Mouse (Mus musculus) yolk sac, embryonic 10.5 days (tissue): ENCODE measurements around the gene Iqcf3.
A peak's percentile ranks its signal among the peaks of the same experiment; 100 is the strongest.
"Not testable (repeated sequence)": the region's sequence is repeated elsewhere in the genome, so short reads cannot be mapped to it uniquely, and the experiment has no call there.

ENCODE experiments used
- DNase-seq: peaks from one replicate; pipeline ENCODE4 v3.0.0-alpha.2; 2017; ENCODE audit warnings: low spot score

Gene Iqcf3

DNA sequence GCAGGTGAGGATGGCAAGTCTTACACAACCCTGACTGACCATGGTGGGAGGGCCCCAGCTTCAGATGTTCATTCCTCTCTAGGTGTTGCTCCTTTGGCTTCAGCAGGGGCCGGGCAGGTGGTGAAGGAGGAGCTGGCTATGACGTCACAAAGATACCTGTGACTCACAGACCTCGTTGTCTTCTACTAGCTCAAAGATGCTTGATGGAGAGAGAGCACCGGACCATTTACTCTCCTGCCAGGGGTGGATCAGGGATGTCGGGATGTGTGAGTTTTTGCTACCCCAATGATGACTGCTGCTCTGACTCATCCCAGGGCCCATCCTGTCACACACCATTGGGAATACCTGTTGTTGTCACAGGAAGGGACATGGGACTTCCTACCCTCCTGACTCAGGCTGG lies at the start of gene Iqcf3:
Gene Iqcf3 (minus strand): TSS at position 101 of the 400 bp plus-strand sequence.
- DNase-seq: no peak

DNA sequence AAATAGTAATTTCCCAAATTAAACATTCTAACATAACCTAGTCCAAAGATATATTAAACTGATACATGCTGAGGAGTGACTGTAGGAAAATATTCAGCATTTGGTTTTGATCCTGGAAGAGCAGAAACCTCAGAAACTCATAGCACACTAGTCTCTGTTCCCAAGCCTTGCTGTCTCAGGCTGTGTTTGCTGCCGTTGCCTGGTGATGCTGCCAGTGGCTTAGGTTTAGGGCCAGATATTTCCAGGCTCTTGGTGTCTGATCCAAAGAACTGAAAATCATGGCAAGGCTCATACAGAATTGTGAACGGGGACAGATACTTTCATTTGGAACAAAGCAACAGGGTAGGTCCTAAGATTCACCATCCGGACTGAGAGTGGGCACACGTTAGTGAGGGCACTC lies 49.3 kb upstream of the Iqcf3 start:
- no peak for DNase-seq

DNA sequence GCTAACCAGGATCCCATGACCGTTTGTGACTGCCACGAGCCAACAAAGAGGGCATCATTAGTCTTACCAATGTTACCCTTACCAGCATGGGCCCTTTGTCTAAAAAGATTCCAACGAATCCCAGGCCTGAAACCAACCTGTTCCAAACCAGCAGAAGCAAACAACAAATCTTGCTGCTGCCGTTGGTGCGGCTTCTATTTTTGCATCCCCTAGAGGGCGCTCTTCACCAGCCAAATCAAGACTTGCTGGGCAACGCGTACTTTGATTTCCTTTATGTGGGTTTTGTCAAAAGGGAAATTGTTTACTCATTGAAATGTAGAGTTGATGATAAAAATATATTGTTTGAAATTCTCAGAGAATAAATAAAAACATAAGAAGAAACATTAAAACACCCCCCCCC lies 39.1 kb upstream of the Iqcf3 start:
- no peak for DNase-seq

DNA sequence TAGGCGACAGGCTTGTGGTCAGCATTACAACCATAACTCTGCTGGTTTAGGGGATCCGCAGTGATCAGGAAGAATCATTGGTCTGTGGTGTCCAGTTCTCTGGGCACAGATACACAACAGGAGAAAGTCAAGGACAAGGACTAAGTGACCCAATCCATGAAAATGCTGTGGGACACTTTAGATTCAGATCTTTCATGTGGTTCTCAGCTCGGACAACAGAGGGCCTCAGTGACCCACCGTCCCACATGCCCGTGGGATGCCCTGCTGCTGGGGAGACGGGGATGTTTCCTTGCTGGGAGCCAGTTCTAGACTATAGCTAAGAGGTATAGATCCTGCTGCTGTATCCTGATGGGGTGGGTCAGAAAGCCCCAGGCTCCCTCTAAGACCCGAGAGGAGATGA lies 37.0 kb upstream of the Iqcf3 start:
- no peak for DNase-seq

DNA sequence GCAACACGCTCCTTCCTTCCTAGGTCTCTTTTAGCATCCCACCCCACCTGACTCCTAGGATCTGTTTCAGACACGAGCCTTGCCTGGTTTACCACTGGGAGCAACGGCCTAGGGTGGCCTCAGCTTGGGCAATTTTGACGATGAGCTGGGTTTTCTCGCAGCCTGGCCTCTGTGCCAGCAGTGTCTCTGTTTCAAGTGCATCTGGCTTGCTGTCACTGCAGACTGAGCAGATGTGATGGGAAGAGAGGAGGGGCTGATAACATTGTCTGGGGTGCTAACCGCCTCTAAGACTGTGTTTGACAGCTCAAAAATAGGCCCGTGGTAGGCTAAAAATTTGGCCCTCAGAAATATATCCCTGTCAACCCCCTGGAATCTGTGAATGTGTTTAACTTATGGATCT lies 34.4 kb upstream of the Iqcf3 start:
- no peak for DNase-seq

DNA sequence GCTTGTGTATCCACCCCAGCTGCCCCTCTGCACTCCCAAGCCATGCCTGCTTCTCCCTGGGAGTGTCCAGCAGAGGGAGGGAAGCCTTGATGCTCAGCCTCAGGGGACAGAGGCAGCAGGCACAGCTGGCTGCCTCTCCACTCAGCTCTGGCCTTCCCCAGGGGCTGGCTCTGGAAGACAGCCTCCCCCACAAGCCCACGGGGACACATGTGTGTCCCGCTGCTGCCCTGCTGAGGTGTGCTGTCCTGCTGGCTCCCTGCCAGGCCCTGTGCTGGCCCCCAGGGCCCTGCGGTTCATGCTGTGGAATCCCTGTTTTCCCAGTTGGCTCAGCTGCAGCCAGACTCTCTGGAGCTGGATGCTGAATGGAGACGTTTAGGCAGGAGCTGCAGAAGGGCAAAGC lies 34.0 kb upstream of the Iqcf3 start:
- DNase-seq: not testable (repeated sequence)

DNA sequence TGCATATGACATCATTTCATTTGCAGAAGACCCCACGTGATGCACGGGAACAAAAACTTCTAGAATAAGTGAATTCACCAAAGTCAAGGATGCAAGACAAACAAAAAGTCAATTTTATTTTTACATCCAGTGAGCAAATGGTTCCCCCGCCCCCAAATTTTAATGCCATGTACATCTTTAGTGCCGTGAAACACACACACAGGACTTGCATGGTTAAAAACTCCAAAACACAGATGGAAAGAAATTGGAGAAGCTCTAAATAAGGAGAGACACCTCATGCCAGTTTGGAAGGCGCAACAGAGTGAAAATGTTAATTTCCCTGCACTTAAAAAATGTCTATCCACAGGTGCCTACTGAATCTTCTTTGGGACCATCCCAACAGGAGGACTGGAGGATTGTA lies 30.7 kb upstream of the Iqcf3 start:
- no peak for DNase-seq

DNA sequence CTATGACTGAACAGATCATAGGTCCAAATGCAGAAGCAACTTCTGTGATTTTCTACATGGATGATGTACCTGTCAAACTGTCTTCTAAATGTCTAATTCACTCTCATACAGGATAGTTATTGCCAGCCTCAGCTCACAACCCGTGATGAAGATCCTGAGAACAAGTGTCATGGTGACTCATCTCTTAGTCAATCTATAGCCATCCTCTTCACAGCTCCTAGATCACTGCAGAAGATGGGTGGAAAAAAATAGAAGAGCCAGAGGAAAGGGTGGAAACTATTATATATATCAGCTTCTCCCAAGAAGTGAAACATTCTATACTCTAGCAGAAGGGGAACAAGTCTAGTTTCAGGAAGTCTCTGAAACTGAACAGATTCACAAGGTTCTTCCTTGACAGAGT lies 21.1 kb upstream of the Iqcf3 start:
- no peak for DNase-seq

DNA sequence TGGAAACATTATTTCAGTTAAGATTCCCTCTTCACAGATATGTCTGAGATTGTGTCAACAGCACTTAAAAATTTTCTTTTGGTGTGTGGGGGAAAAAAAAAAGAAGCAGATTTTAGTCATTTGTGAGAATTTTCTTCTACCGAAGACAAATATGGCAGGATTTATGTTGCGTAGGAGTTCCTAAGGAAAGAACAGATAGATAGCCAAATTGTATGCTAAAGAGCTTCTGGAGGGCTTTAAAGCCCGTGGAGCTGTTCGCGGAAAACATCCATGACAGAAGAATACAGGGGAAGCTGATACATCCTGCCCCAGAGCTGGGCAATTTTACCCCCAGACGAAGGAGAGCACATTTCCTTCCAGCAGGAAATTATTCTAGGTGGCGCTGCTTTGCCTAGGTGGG lies 18.6 kb upstream of the Iqcf3 start:
- no peak for DNase-seq

DNA sequence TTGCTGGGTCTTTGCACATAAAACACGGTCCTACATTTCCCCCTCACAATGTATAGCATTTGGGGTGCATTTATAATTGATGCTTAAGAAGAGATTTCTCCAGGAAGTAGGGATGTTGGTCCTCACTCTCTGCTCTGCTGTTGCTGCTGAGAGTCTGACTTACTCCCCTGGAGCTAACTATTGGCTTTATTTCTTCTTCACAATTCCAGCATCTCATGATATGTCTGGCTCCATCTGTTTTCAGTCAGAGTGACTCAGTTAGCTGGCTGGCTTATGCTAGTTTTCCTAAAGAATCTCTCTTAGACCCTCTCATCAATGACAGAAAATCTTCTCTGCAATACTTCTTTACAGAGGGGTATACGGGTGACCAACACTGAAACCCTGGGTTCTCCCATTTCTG lies 14.7 kb upstream of the Iqcf3 start:
- DNase-seq: no peak

DNA sequence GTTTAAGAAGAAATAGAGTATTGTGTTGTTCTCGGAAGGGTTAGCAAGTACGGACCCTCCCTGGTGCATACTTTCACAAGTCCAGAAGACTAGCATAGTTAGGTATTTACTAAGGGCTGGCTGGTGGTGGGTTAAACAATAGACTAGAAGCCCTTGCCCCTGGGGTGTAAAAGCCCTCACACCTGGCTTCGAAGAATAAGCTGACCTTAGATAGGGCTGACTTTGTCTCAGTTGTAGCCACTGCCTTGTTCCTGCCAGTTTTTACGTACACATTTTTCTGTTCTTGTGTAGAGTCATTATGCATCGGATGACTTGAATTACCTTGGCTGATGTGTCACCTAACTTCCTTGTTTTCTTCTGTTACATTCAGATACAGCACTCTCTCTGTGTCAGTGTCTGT lies 11.9 kb upstream of the Iqcf3 start:
- DNase-seq: no peak

DNA sequence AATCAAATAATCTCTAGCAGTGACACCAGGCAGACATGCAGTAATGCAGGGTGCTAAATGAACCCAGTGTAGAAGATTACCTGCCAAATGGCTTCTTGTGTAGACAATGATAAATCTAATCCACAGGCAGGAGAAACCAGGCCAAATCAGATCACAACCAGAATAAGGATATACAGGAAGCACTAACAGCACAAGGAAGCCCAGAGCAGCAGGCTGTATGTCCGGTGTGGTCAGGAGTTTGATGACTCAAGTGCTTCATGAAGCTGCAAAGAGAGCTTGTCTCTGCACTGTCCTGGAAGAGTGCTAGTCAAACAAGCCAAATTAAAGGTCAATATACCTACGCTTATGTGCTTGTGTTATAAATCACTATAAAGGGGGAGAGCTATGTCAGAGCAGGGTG lies 10.8 kb upstream of the Iqcf3 start:
- DNase-seq: no peak

DNA sequence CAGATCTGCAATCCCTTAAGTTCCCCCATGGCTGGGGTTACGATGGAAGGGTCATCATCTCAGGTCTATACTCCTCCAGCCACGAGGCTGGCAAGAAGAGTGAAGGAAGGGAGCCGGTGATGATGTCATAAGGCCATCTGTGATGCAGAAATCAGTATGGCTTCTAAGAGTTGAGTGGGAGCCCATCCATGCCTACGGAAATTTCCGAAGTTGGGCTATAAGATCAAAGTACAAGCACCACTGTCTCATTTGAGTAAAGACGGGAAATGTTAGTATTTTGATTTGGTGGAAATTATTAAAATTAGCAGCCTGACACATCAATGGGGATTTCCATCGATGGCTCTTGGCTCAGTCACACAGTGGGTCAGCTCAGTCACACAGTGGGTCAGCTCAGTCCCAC lies 9.5 kb upstream of the Iqcf3 start, which contains the start of gene Iqcf4:
Gene Iqcf4 (minus strand): TSS at position 101 of the 400 bp plus-strand sequence.
- no peak for DNase-seq

DNA sequence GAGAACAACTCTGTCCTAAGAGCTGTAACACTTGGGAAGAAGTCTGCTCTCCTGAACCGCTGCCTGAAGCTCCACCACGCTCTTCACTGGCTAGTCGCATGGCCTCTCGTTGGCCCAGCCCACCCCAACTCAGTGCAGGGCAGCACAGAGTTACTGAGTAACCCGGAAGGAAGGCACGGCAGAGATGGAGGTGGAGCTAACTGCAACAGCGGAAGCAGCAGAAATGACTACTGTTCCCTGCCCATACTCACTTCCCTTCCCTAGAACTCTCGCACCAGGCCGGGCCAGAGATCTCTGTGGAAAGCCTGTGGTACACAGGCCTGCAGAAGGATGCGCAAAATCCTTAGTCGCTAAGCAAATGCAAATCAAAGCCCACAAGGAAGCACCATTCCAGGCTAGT lies 5.0 kb upstream of the Iqcf3 start:
- DNase-seq: peak; percentile 54

DNA sequence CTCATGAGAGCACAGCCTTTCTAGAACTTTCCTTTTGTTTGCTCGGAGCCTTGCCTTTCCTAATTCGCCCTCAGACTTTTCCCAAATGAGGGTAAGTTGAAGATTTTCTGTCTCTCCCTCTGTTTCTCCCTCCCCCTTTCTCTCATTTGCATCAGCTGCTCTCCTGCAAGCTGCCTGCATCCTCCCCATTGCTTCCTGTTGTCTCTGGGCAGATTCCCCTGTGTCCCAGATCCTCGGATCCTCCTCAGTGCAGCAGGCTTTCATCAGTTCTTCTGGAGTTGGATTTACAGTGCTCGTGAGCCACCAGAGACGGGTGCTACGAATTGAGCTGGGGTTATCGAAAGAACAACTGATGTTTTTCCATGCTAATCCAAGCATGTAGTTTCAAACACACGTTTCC lies 2.6 kb upstream of the Iqcf3 start:
- DNase-seq: no peak

DNA sequence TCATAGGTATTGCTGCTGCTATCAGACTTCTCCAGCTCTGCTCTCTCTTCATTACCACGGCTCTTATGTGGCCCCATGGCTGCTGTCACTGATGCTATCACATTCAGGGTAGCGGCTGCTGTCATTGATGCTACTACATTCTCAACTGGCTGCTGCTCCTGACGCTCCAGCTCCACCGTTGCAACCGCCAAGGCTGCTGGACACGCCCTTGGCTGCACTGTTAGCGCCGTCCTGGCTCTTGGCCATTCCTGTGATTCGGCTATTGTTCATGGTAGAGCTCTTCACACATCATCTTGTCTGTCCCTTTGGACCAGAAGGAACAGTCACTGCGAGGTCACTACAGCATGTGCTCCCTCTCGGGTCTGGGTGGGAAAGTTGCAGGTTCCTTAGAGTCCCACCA lies 860 bp upstream of the Iqcf3 start:
- no peak for DNase-seq

DNA sequence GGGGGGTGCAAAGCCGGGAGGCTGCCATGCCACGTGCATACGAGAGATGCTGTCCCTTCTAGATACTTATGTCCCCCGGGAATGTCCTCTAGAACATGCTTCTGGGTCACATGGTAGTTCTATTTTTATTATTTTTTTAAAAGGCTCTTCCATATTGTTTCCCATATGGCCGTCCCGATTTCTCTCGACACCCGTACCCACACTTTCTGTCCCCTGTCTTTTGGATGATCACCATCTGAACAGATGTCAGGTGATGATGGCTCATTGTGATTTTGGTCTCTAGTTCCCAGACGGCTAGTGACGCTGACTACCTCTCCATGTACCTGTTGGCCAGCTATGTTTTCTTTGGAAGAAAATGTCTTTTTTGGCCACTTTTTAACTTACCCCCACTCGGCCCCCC lies 26.5 kb downstream of the Iqcf3 start:
- DNase-seq: no peak

DNA sequence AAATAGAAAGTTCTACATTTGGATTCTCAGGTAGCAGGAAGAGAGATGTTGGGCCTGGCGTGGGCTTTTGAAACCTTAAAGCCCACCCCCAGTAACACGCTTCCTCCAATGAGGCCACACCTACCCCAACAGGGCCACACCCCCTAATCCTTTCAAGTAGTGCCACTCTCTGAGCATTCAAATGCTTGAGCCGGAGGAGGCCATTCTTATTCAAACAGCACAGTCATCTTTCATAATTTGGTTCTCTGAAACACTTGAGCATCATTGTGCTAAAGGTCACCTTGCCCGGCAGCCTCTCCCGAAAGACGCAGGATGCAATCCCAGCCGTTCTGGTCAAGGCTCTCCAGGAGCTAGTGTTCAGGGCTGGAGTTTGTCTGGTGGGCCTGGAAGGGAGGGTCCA lies 27.1 kb downstream of the Iqcf3 start:
- no peak for DNase-seq

DNA sequence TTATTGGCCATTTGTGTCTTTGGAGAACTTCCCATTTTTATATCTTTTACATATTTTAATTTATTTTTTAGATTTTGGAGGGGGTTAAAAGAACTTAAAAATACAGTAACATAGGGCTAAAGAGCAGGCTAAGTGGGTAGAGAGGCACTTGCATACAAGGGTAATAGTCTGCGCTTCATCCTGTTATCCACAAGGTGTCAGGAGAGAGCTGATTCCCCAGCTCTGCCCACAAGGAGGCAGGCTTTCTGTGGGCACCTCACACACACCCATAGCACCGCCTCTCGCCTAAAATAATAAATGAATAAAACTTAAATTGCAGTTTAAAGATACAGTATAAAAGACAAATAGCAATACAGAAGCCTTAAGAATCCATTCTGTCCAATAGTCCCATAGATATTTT lies 29.6 kb downstream of the Iqcf3 start:
- DNase-seq: no peak

DNA sequence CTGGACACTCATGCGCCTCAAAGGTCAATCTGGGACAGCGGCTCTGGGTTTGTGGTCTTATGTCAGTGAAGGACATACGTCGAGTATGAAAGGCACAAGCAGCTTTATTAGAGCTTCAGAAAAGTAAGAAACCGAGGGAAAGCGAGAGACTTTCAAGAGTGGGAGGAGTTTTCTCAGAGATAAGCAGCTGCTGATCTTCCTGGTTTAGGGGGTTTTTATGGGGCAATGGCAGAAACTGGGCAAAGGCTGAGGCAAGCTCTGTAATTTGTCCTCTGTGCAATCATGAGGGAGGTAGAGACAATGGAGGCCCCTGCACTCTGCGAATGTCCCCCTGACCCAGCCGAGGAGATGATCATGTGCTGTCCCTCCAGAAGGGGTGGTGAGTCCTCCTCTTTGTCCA lies 41.5 kb downstream of the Iqcf3 start:
- DNase-seq: no peak

DNA sequence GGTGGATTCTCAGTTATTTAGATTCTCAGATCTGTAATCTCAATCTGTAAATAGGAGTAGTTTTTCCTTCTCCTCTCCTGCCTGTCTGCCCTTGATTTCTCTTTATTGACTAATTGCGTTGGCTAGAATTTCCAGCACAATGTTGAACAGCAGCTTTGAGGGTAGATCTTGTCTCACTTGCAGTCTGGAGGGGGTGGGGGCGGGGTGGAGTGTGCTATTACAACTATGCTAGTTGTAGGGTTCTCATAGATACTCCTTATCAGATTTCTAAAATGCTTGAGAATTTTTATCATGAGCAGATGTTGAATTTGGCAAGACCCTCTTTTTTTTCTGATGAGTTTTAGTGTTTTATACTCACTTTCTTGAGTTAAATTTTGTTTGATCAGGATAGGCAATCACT lies 42.0 kb downstream of the Iqcf3 start:
- DNase-seq: no peak

DNA sequence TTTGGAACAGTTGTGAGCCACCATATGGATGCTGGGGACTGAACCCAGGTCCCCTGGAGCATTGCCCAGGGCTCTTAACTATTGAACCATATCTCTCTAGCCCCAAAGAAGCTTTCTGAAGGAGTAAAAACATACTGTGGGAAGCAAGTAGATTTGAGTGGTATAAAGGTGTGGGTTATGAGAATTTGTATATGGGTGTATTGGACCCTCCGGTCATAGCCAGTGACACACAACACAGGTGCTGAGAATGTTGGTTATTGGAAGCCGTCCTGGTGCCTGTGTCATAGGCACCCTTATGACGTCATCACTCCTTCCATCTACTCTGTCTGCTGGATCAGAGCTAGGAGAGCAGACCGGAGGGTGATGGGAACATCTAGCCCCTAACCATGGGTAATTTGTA lies 47.2 kb downstream of the Iqcf3 start, which contains the start of gene Iqcf5:
Gene Iqcf5 (plus strand): TSS at position 301 of the 400 bp plus-strand sequence.
- DNase-seq: no peak

DNA sequence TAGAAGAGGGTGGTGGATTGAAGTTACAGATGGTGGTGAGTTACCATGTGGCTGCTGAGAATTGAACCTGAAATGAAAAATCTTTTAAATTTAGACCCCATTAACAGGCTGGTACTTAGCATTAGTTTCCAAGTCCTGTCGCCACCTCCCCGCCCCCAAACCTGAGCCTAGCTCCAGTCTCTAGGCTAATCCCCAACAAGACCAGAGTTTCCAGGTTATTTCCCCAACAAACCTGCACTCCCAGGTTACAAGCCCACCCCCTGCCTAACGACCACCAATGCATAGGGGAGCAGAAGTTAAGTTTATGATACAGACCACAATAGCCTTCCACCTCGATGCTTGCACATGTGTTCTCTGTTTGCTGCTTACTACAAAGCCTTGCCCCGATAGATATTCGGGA lies 47.9 kb downstream of the Iqcf3 start:
- no peak for DNase-seq

DNA sequence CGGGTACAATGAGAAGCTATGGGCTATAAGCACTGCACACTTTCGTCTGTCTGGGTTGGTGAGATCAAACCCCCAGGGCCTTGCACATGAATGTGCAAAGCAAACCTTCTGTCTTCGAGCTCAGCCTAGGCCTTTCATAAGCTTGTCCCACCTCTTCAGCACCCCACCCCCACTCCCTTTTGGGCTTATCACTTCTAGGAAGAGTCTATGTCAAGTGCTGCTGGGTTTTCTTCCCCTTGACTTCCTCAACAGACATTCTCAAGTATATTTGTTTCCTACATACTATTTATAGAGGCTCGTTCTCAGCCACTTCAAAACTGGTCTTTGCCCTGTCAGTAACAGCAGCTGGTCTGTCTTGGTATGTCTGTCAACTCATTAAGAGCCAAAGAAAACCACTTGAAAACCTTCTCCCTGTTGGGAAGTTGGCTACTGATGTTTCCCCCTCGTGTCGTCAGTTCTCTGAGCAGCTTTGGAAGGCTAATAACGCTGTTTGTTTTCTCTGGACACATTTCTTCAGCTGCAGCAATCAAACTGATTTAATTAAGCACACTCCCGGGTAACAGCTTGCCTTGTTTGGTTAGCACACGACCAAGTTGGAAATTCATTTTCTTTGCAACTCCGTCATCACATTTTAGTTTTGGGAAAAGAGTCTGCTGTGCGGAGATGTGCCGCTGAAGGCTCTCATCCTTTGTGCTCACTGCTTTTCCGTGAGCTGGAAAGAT lies 48.5 kb downstream of the Iqcf3 start:
- no peak for DNase-seq

DNA sequence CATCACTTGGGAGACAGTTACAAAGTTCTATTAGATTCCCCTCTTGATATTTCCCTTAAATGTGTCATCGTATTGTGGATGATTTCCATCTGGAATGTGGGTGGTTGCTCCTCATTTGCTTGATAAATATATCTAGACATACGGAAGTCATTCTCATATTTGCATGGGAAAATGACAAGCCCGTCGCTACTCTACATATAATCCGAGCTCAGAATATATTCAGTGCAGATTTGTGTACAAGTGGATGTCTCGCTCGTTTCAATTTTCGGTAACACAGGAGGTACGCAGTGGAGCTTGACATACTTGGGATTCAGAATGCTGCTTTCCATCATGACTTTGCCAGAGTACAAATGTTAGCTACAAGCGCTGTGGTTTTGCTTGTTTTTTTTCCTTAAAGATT lies 52.1 kb downstream of the Iqcf3 start:
- no peak for DNase-seq
